Mouse (Mus musculus): Measurements from ENCODE around the gene Rprd1b. TPM values are rescaled to one million over a fixed set of nuclear protein-coding genes. Genes with fewer than 3 reads are reported as not detected.

The Rprd1b gene
- total RNA-seq, 2 experiments from 2014 or later: 23.7 to 31.7 TPM

DNA sequence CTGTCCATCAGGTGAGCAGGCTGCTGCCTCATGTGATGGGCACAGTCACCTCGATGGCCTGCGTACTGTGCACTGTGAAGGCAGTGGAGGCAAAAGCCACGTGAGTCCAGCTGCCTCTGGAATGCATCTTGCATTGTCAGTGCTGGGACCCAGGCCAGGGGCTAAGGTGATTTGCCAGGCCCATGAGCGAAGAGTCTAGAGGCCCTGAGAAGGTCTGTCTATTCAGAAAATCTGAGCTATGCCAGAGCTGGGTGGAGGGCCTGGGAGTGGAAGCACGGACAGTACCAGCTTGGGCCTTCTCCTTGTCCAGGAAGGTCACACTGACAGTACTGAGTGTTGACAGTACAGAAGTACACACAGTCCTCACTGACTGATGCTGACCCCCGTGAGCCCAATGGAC, 94.5 kb downstream of the Rprd1b start:
- no peak for DNase-seq

DNA sequence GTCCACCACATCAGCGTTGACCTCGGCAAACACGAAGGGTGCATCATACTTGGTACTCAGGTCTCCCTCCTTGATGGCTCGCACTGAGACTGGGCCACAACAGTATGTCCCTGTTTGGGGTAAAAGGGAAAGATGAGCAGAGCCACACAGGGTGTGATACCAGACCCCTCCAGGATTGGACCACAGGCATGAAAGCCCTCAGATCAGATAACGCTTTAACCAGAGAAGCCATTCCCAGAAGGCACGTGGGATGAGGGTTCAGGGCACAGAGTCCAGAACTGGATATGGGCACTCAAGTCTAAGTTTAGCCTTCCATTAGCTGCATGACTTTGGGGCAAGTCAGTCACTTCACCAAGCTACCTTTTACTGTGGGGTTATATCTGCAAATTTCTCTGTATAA, 98.9 kb downstream of the Rprd1b start:
- DNase-seq: no peak

DNA sequence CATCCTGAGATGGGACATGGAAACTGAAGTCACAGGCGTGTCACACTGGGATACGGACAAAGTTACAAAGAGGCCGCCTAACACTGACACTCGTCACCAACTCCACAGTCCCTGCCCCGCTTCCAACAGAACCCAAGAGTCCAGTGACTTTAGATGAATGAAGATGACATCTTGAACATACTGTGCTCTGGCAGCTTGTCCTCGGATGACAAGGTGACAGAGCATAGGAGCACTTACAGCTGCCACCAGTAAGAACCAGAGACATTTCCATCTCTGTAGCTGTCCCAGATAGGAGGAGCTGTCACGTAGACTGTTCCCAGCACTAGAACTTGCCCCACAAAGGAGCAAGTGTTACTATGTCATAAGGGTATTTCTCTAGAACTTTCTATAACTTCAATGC, 99.6 kb downstream of the Rprd1b start:
- no peak for DNase-seq

DNA sequence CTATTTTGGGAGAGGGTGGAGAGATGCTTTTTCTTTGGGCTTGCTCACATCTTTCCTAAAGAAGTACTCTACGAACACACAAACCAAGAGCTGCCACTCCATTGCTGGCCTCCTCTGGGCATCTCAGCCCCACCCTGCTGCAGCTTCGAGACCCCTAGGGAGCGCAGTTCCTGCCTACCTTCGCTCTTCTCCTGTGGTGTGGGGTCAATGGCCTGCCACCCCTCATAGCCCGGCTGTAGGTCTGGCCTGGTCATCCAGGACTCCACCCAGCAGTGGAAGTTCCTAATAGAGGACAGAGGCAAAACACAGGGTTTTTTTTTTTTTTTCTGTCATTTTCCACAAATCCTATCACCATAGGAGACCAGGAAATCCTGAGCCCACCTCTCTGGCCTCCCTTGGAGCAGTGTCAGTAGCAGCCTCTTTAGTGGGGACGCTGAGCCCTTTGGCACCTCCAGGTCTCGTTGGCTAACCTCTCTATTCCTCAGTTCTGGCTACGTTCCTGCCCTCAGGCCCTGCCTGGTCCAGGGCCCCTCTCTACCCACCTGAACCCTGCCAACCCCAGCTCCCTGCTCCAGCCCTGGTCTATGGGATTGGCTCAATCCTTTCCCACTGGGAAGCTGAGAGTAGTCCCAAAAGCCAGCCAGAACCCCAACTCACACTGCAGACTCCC, 100.3 kb downstream of the Rprd1b start:
- DNase-seq: no peak

DNA sequence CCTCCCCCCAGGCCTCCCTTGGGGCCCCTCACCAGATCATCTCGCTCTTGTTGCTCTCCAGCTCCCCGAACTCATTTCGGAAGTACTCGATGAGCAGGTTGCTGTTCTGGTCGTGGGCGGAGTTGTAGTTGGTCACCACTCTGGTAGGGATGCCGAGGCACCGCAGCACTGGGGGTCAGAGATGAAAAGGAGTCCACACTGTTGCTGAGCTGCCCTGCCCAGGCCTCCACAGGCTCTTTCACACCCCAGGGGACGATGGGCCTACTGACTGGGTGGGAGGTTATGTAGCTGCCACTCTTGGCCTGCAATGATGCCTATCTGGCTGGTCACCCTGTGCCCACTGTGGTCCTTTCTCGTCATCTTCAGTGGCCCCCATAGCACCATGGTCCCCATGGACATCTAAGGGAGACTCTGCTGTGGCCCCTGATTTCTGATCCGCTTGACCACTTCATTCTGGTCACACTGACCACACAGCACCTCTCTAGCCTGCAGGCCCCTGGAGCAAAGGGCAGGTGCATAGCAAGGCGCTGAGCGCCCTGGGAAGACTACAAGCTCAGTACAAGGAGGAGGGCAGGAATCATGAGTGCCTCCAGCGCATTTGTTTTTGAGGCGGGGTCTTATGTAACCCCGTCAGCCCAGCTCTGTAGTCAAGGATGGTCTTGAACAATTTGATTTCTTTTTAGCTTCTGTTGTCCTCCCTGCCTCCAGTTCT, 101.2 kb downstream of the Rprd1b start:
- DNase-seq: no peak

DNA sequence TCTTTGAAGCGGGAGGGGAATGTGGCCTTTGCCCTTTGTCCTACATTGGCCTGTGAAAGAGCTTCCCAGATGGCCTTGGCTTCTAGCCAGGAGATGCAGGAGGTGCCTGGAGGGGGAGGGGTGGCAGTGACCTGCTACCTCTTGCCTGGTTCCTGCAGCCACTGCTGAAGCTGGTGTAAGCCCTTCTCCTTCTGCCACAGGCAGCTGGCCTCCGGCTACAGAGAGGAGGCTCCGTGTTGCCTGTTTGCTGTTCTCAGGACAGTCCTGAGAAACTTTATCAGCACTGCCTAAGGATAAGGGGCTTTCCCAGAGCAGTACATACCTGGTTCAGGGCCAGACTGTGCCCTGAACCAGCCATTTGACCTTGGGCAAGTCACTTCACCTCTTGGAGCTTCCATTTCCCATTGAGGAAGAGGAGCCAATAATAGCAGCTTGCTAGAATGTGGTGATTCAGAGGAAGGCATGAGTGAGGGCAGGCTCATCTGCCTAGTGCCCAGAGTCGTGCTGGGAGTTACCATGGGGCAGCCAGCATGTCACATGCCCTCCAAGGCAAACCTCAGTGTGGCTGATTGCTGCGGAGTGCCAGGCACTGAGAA, 102.2 kb downstream of the Rprd1b start:
- DNase-seq: peak; percentile 67

DNA sequence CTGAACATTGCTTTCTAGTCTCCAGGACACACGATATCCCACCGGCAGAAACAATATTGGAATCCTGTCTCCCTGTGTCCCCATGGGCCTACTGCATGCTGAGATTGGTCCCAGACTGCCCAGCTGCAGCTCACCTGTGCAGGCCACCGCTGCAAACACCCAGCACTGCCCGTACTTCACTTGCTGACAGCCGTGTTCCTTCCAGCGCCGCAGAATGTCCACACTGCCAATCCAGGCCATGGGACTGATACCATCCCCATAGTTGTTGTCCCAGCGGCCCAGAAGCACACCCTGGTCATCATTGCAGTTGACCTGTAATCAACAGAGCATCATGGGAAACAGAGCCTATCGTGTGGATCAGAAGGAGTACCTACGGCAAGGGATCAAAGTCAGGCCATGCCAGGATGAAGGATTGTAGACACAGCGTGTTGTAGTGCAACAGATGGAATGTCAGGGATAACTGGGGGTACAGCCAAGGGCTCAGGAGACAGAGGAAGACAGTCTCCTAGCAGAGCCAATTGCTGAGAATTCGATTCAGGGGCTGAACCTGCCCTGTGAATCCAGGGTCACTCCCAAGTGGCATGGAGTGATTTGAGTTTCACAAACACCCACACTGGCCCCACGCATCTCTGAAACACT, 103.0 kb downstream of the Rprd1b start:
- DNase-seq: no peak

DNA sequence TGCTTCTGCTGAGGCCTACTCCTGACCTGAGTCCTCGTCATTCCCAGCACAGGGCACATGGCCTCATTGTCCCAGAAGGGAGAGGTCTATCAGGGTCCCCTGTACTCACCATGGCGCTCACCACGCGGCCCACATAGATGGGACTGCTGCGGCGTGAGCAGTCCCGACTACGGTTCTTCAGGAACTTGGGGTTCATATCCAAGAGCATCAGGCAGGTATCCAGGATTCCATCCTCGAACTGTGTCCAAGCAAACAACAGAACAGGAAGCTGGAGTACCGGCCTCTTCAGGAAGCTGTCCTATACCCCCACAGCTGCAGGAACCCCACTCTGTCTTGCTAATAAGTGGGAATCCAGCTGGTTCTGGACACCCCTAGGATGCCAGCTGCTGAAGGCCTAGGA, 104.0 kb downstream of the Rprd1b start:
- DNase-seq: no peak

DNA sequence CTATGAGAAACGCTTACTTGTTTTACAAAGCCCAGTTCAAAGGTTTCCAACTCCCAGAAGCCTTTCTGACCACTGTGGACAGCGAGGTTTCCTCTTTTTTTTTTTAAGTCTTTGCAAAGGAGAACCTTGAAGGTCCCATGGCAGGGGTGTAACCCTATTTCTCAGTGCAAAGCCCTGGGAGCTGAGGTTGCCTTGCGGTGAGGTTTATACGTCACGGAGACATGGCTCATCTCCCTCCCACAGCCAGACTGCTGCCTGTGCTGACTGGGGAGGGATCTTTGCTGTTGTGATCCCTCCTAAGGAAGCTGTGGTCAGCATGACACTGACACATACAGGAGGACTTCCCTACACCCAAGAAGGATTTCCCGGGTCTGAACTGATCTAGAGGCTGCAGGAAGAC, 104.8 kb downstream of the Rprd1b start:
- DNase-seq: no peak

DNA sequence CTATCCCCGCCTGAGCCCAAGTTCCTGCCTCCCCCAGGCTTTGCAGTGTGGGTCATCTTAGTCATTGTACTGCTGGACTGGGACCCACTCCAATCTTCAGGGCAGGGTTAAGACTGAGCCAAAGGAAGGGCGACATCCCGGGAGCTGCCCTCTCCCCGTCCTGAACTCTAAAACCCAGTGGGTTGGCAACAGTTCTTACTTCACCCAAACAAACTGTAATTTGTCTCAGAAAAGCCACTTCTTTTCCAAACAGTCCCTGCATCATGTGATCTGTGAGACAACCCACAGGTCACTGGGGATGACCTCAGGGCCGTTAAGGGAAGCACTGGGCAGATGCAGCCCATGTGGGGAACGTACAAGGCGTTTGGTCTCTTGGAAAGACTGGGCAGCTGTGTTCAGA, 107.9 kb downstream of the Rprd1b start:
- no peak for DNase-seq

DNA sequence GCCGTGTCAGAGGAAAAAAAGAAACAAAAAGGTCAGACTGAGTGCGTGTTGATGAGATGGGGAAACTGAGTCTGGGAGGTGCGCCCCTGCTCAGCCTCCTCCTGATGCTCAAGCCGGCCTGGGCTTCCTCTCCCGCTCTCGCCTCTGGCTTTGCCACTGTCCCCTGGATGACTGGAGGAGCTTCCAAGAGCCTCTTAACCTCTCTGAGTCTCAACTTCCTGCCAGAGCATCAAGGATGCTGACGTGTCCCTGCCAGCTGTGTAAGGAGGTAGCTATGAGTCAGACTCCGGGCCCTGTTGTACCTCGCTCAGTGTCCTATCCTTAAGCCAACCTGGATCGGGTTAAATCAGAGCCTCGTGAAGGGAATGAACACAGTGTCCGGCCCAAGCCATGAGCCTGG, 109.5 kb downstream of the Rprd1b start:
- DNase-seq: no peak

DNA sequence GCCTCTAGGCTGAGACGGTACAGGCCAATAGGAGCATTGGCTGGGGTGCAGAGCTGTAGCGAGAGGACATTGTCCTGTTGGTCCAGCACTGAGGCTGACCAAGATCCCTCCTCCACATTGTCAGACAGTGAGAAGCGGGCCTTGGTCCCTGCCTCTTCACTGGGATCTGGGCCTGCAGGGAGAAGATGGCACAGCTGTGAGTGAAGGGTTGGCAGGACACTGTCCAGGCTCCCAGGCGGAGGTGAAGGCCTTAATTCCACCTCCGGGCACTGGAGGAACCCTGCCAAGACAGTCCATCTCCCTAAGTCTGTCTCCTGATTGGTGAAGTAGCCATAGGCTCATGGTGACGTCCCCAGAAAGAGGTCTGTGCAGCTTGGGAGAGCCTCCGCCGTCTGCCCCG, 110.5 kb downstream of the Rprd1b start:
- no peak for DNase-seq

DNA sequence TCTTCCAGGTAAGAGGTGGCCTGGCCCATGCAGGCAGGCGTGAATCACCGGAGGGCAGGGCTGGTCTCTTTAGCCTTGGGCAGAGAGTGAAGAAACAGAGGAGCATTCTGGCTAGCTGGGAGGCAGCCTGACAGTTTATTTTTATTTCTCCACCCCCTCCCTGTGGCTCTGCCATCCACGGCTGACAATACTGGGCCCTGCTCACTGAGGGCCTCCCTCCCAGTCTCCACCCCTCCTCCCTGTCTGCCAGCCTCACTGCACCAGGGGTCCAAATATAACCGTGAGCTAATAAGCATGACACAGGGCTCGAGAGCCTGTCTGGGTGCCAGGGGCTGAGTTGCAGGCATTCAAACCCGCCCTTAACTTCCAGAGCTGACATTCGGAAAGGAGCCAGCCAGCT, 111.3 kb downstream of the Rprd1b start:
- peak; percentile 90 for DNase-seq

DNA sequence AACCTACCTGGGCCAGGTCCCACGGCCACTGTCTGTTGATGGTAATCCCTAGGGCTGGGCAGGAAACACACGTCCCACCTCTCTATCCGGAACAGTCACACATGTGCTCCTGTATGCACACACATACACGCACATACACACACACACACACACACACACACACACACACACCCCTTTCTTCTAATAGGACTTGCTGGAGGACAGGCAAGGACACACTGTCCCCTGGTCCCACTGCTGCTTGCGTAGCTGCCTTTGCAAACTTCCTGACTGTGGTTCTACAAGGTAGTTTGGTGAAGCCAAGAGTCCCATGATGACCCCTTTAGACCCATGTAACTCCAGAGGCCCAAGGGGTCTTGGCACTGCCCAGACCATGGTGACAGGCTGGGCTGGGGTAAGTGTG, 112.4 kb downstream of the Rprd1b start:
- no peak for DNase-seq

DNA sequence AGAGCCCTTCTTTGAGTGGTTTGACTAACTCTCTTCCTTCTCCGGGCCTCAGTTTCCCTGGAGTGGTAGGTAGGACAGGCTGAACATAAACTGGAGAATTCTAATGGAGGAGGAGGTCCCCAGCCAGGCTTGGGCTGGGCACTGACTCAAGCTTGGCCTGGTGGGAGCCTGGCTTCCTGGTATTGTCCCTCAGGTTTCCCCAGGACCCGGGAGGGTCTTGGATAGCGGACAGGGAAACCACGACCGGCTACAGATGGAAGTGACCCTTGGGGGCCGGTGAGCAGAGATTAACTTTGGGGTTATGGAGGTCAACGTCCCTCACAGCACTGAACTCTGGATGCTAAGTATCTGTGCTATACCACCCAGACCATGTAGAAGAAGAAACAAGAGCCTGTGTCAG, 113.0 kb downstream of the Rprd1b start:
- DNase-seq: no peak

DNA sequence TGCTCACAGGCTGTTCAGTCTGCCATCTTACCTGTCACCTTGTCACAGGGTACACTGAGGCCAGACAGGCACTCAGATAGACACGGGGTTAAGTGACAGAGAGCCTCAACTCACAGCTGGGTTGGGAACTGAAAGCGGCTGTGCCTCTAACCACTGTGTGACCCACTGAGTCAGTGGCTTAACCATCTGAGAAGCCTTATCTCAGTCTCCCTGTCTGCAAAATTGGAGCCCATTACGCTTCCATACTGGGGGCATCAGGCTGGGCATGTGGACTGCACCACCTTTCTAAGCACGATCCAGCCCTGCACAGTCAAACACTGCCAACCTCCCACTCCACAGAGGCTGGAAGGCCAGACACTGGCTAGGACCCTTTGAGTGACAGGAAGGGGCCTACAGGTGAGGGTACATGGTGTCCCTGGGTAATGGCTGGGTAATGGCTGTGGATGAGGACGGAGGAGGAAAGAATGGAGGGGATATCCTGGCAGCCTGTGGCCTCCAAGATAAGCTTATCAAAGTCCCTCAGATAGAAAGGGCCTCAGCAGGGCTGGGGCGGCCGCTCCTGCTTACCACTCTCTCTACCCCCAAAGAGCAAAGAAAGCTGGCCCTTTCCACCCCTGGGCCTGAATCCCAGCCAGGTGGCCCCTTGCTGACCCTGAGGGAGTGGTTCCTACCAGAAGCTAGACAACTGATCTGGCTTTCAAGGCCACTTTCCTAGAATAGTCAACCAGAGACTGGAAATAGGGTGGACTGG, 113.6 kb downstream of the Rprd1b start:
- peak; percentile 53 for DNase-seq

DNA sequence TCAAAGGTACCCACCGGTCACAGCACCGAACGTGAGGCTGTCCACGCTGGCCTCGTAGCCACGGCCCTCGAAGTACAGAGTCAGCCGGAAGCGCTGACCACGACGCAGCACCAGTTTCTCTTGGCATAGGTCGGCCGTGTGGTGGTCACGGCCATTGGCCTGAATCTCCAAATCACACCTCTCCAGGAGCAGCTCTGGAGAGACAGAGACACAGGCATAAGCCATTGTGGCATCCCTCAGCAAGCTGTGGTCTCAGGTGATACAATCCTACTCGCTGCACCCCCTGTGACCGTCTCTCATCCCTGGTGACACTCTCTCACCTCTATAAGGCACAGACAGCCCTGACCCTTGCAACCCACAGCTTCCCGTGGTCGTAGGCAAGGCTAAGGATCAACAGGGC, 114.7 kb downstream of the Rprd1b start:
- DNase-seq: no peak

DNA sequence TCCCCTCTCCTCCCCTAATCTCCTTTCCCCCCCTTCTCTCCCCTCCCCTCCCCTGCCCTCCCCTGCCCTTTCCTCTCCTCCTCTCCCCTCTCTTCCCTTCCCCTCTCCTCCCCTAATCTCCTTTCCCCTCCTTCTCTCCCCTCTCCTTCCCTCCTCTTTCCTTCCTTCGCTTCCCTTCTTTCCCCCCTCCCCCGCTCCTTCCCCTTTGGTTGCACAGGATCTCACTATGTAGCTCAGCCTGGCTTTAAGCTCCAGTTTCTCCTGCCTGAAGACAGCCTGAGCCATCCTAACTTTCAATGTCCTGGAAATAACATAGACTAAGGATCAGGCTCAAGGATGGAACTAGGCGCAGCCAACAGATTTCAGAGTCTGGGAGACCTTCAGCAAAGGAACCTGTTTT, 115.5 kb downstream of the Rprd1b start:
- DNase-seq: no peak

DNA sequence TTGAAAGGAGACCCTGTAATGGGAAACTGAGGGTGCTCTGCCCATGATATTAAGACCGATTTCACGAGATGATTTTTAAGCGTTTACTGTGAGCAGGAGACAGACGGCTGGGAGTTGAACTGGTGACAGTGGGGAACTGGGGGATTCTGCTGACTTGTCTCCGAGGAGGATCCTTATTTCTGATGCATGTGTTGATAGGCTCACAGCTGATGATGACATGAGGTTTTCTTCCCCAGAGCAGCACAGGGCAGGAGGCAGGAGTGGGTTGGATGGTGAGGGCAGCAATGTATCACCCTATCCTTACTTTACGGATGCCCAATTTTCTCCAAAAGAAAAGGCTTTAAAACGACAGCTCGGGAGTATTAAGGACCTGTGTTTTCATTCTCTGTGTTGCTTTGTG, 116.0 kb downstream of the Rprd1b start:
- DNase-seq: no peak

DNA sequence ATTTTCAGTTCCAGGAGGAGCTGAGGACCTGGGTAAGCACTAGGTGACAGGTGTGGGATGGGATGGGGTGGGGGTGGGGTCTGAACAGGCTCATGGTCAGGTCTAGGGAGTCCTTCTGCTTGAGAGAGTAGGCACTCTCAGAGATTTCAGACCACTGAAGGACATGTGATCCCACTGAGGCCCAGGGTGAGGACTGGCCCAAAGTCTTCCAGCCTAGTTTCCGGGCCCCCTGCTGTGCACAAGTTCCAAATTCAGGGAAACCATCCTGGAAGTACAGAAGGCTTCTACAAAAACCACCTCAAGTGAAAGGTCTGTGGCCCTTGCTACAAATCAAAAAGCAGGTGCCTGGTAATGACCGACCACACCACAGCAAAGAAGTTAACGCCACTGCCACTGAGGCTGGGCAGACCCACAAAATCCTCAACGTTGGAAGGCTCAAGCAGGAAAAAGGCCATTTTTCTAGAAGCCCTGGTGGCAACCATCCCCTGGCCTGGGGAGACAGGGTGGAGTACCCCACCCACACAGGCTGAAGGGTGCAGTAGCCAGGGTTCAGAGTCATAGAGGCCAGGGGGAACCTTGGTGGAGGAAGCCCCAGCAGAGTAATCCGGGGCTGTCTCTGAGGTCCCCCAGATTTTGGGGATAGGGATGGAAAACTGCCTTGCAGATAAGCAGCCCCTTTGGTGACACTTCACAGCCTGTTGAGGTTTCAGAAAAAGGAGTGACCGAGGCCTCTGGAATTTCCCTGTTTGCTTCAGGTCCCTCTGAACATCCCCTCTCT, 116.6 kb downstream of the Rprd1b start:
- DNase-seq: no peak

DNA sequence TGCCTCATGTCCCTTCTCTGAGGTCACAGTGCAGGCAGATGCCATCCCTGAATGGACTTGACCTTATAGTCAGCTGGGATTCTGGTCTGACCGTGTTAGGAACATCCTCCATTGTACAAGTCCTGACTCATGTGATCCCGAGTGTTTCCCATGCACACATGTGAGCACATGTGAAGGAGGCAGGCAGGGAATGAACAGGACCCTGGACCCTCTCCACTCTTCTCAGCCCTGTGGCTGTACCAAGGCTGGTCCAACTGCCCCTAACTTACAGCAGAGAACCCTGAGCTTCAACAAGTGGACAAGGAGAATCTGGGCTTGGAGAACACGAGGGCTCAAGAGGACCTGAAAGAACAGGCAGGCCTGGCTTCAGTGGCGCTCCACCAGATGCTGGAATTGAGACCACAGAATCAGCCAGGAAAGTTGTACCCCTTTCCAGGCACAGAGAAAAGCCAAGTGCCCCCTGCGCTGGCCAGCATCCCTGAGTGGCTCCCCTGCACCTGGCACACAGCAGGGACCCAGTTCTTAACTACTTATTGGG, 117.3 kb downstream of the Rprd1b start:
- DNase-seq: no peak
